Mouse (Mus musculus): ENCODE data around the gene Tspan9. TPM values are rescaled to one million over a fixed set of nuclear protein-coding genes. Genes with fewer than 3 reads are reported as not detected.

Gene Tspan9
- total RNA-seq, 1 experiment from 2014 or later = 0.67 TPM

- no peak for ATAC-seq (replicated peaks; ENCODE audit: insufficient number of reproducible peaks, low FRiP score, low TSS enrichment, poor library complexity, severe bottlenecking)
Observed at GRCm38 (mm10) chr6:128088746-128089523, 54.5 kb downstream of the Tspan9 start.

- ATAC-seq (replicated peaks; ENCODE audit: insufficient number of reproducible peaks, low FRiP score, low TSS enrichment, poor library complexity, severe bottlenecking) = no peak
Observed at GRCm38 (mm10) chr6:128085488-128086066, 57.8 kb downstream of the Tspan9 start.

- no peak for ATAC-seq (replicated peaks; ENCODE audit: insufficient number of reproducible peaks, low FRiP score, low TSS enrichment, poor library complexity, severe bottlenecking)
Observed at GRCm38 (mm10) chr6:128083305-128083704, 60.1 kb downstream of the Tspan9 start.

GRCm38 (mm10) chr6:128081781-128082180 lies 61.6 kb downstream of the Tspan9 start:
- ATAC-seq (replicated peaks; ENCODE audit: insufficient number of reproducible peaks, low FRiP score, low TSS enrichment, poor library complexity, severe bottlenecking) = no peak

GRCm38 (mm10) chr6:128081293-128081692 lies 62.1 kb downstream of the Tspan9 start:
- ATAC-seq (replicated peaks; ENCODE audit: insufficient number of reproducible peaks, low FRiP score, low TSS enrichment, poor library complexity, severe bottlenecking) = no peak

- no peak for ATAC-seq (replicated peaks; ENCODE audit: insufficient number of reproducible peaks, low FRiP score, low TSS enrichment, poor library complexity, severe bottlenecking)
Observed at GRCm38 (mm10) chr6:128079576-128080224, 63.7 kb downstream of the Tspan9 start.

- ATAC-seq (replicated peaks; ENCODE audit: insufficient number of reproducible peaks, low FRiP score, low TSS enrichment, poor library complexity, severe bottlenecking) = no peak
Observed at GRCm38 (mm10) chr6:128078508-128078907, 64.9 kb downstream of the Tspan9 start.

- ATAC-seq (replicated peaks; ENCODE audit: insufficient number of reproducible peaks, low FRiP score, low TSS enrichment, poor library complexity, severe bottlenecking) = no peak
Observed at GRCm38 (mm10) chr6:128076104-128077020, 67.0 kb downstream of the Tspan9 start.

- ATAC-seq (replicated peaks; ENCODE audit: insufficient number of reproducible peaks, low FRiP score, low TSS enrichment, poor library complexity, severe bottlenecking) = no peak
Observed at GRCm38 (mm10) chr6:128075453-128076003, 67.9 kb downstream of the Tspan9 start.

GRCm38 (mm10) chr6:128070921-128071558 lies 72.4 kb downstream of the Tspan9 start:
- ATAC-seq (replicated peaks; ENCODE audit: insufficient number of reproducible peaks, low FRiP score, low TSS enrichment, poor library complexity, severe bottlenecking) = no peak

- no peak for ATAC-seq (replicated peaks; ENCODE audit: insufficient number of reproducible peaks, low FRiP score, low TSS enrichment, poor library complexity, severe bottlenecking)
Observed at GRCm38 (mm10) chr6:128070072-128070872, 73.1 kb downstream of the Tspan9 start.

- ATAC-seq (replicated peaks; ENCODE audit: insufficient number of reproducible peaks, low FRiP score, low TSS enrichment, poor library complexity, severe bottlenecking) = no peak
Observed at GRCm38 (mm10) chr6:128068144-128068543, 75.2 kb downstream of the Tspan9 start.

GRCm38 (mm10) chr6:128065982-128066381 lies 77.4 kb downstream of the Tspan9 start:
- ATAC-seq (replicated peaks; ENCODE audit: insufficient number of reproducible peaks, low FRiP score, low TSS enrichment, poor library complexity, severe bottlenecking) = no peak

GRCm38 (mm10) chr6:128063501-128063900 lies 79.9 kb downstream of the Tspan9 start:
- 0 out of 2 replicates have a peak, but pooled peaks have one; percentile 8 for ATAC-seq (replicated peaks; ENCODE audit: insufficient number of reproducible peaks, low FRiP score, low TSS enrichment, poor library complexity, severe bottlenecking)

- ATAC-seq (replicated peaks; ENCODE audit: insufficient number of reproducible peaks, low FRiP score, low TSS enrichment, poor library complexity, severe bottlenecking) = no peak
Observed at GRCm38 (mm10) chr6:128062784-128063183, 80.6 kb downstream of the Tspan9 start.

GRCm38 (mm10) chr6:128062216-128062615 lies 81.2 kb downstream of the Tspan9 start:
- ATAC-seq (replicated peaks; ENCODE audit: insufficient number of reproducible peaks, low FRiP score, low TSS enrichment, poor library complexity, severe bottlenecking) = no peak

GRCm38 (mm10) chr6:128061342-128061741 lies 82.1 kb downstream of the Tspan9 start:
- ATAC-seq (replicated peaks; ENCODE audit: insufficient number of reproducible peaks, low FRiP score, low TSS enrichment, poor library complexity, severe bottlenecking) = no peak

Measured in monocyte, adult 5-6 weeks (primary cell).